Mouse (Mus musculus) CH12.LX (cell line): ENCODE data around the gene Msx3. TPM values are rescaled to one million over a fixed set of nuclear protein-coding genes. Genes with fewer than 3 reads are reported as not detected.

Experiments used
- DNase-seq: peaks from one replicate; pipeline ENCODE4 v3.0.0-alpha.2; 2013; ENCODE audit errors: extremely low read depth
- H3K27ac ChIP-seq: 2 replicates; pipeline ENCODE4 v1.5.1; 2012; ENCODE audit warnings: low read depth, mild to moderate bottlenecking, control low read depth, moderate library complexity; ENCODE audit not compliant: insufficient read depth
- H3K27me3 ChIP-seq: replicated peaks from 2 replicates; pipeline ENCODE3; 2012; ENCODE audit warnings: inconsistent platforms
- H3K36me3 ChIP-seq, 2 experiments: replicated peaks in 1 of 2; 2 replicates each; pipeline versions ENCODE3 to v1.6.1; 2012; ENCODE audit warnings: inconsistent platforms in 1 of 2, low read length in 1 of 2, mild to moderate bottlenecking in 1 of 2, mixed read lengths in 1 of 2, moderate library complexity in 1 of 2; ENCODE audit not compliant: control insufficient read depth in 1 of 2, insufficient read depth in 1 of 2
- H3K4me1 ChIP-seq, 2 experiments: 2 replicates each; pipeline ENCODE4 v1.6.1; 2012; ENCODE audit warnings: inconsistent platforms in 1 of 2, moderate library complexity in 1 of 2; ENCODE audit not compliant: insufficient read depth in 2 of 2, control insufficient read depth in 1 of 2
- H3K4me2 ChIP-seq: 2 replicates; pipeline ENCODE4 v1.6.1; 2012; ENCODE audit warnings: low read depth, mild to moderate bottlenecking, control low read depth; ENCODE audit not compliant: poor library complexity, insufficient read depth, severe bottlenecking
- H3K4me3 ChIP-seq, 3 experiments: fragments of 150-350 bp in 1 of 3; sonication (generic) in 1 of 3; replicated peaks in 1 of 3; 2 replicates each; pipeline versions ENCODE3 to v1.5.1; 2011 to 2012; ENCODE audit warnings: low read depth in 2 of 3, low read length in 2 of 3, mild to moderate bottlenecking in 2 of 3, moderate library complexity in 2 of 3, control low read depth in 1 of 3, improper control_type of control experiment in 1 of 3, inconsistent platforms in 1 of 3, mixed read lengths in 1 of 3; ENCODE audit not compliant: poor library complexity in 1 of 3
- H3K79me2 ChIP-seq: replicated peaks from 2 replicates; pipeline ENCODE4 v1.6.1; 2012; ENCODE audit warnings: mild to moderate bottlenecking, moderate library complexity; ENCODE audit not compliant: control insufficient read depth, poor library complexity, insufficient read depth, severe bottlenecking; ENCODE audit errors: extremely low read depth
- H3K9ac ChIP-seq: 2 replicates; pipeline ENCODE4 v1.6.1; 2012; ENCODE audit warnings: low read depth, mild to moderate bottlenecking, control low read depth, moderate library complexity; ENCODE audit not compliant: insufficient read depth
- H3K9me3 ChIP-seq: replicated peaks from 2 replicates; pipeline ENCODE3; 2012; ENCODE audit warnings: low read length, inconsistent platforms, mixed read lengths
- BHLHE40 ChIP-seq: IDR thresholded peaks from 2 replicates; pipeline ENCODE4 v1.6.1; 2011; ENCODE audit warnings: mild to moderate bottlenecking, low read depth, low read length, improper control_type of control experiment
- CHD1 ChIP-seq: IDR thresholded peaks from 2 replicates; pipeline ENCODE4 v1.6.1; 2012; ENCODE audit warnings: low read depth, low read length, improper control_type of control experiment, inconsistent platforms
- CTCF ChIP-seq, 2 experiments: IDR thresholded peaks in 1 of 2; conservative IDR thresholded peaks in 1 of 2; 2 replicates each; pipeline ENCODE4 v1.5.1; 2011 to 2012; ENCODE audit warnings: low read depth in 2 of 2, low read length in 2 of 2, improper control_type of control experiment in 1 of 2, inconsistent platforms in 1 of 2, mild to moderate bottlenecking in 1 of 2, moderate library complexity in 1 of 2
- EP300 ChIP-seq: IDR thresholded peaks from 2 replicates; pipeline ENCODE4 v1.6.1; 2011; ENCODE audit warnings: low read length, improper control_type of control experiment
- GABPA ChIP-seq: IDR thresholded peaks from 2 replicates; pipeline ENCODE4 v1.6.1; 2012; ENCODE audit warnings: low read depth, low read length, improper control_type of control experiment, inconsistent platforms; ENCODE audit not compliant: insufficient replicate concordance
- JUND ChIP-seq: conservative IDR thresholded peaks from 2 replicates; pipeline ENCODE4 v1.6.1; 2011; ENCODE audit warnings: low read depth, low read length, improper control_type of control experiment
- KAT2A ChIP-seq: IDR thresholded peaks from 2 replicates; pipeline ENCODE4 v1.6.1; 2012; ENCODE audit warnings: low read length, improper control_type of control experiment, inconsistent platforms; ENCODE audit not compliant: insufficient replicate concordance
- MAX ChIP-seq: IDR thresholded peaks from 2 replicates; pipeline ENCODE4 v1.6.1; 2011; ENCODE audit warnings: low read length, improper control_type of control experiment
- MAZ ChIP-seq: IDR thresholded peaks from 2 replicates; pipeline ENCODE4 v1.6.1; 2012; ENCODE audit warnings: low read depth, mild to moderate bottlenecking, inconsistent platforms, low read length, improper control_type of control experiment, moderate library complexity
- MXI1 ChIP-seq: IDR thresholded peaks from 2 replicates; pipeline ENCODE4 v1.6.1; 2011; ENCODE audit warnings: mild to moderate bottlenecking, low read depth, low read length, improper control_type of control experiment
- MYC ChIP-seq: IDR thresholded peaks from 2 replicates; pipeline ENCODE4 v1.6.1; 2011; ENCODE audit warnings: low read depth, mild to moderate bottlenecking, improper control_type of control experiment, low read length
- NELFE ChIP-seq: IDR thresholded peaks from 2 replicates; pipeline ENCODE4 v1.6.1; 2011; ENCODE audit warnings: low read depth, low read length, improper control_type of control experiment
- PAX5 ChIP-seq: IDR thresholded peaks from 2 replicates; pipeline ENCODE4 v1.6.1; 2012; ENCODE audit warnings: low read length, inconsistent platforms, mixed read lengths
- POLR2AphosphoS2 ChIP-seq: IDR thresholded peaks from 2 replicates; pipeline ENCODE4 v1.6.1; 2011; ENCODE audit warnings: low read depth, low read length, improper control_type of control experiment
- RCOR1 ChIP-seq: conservative IDR thresholded peaks from 2 replicates; pipeline ENCODE4 v1.6.1; 2012; ENCODE audit warnings: low read depth, mild to moderate bottlenecking, inconsistent platforms, low read length, improper control_type of control experiment
- SIN3A ChIP-seq: IDR thresholded peaks from 2 replicates; pipeline ENCODE4 v1.6.1; 2012; ENCODE audit warnings: low read length, improper control_type of control experiment, inconsistent platforms
- TBP ChIP-seq: conservative IDR thresholded peaks from 2 replicates; pipeline ENCODE4 v1.6.1; 2011; ENCODE audit warnings: low read depth, low read length, improper control_type of control experiment
- USF2 ChIP-seq: conservative IDR thresholded peaks from 2 replicates; pipeline ENCODE4 v1.6.1; 2011; ENCODE audit warnings: low read depth, low read length, improper control_type of control experiment
- ZC3H11A ChIP-seq: IDR thresholded peaks from 2 replicates; pipeline ENCODE4 v1.6.1; 2012; ENCODE audit warnings: low read depth, mild to moderate bottlenecking, inconsistent platforms, low read length, improper control_type of control experiment
- ZNF384 ChIP-seq: IDR thresholded peaks from 2 replicates; pipeline ENCODE4 v1.6.1; 2012; ENCODE audit warnings: low read depth, low read length, improper control_type of control experiment, inconsistent platforms
- dilution Hi-C: fragments of 300-500 bp; cut with MboI; formaldehyde crosslinking; loops from 2 replicates; pipeline ENCODE4 v1.14.3; 2020; ENCODE audit warnings: low sequenced_read_pairs; ENCODE audit not compliant: extremely low pct_unique_long_range_greater_than_20kb, extremely low pct_ligation_motif_present
- in situ Hi-C: fragments of 300-500 bp; cut with MboI; formaldehyde crosslinking; loops from 3 replicates; pipeline ENCODE4 v1.14.3; 2019; ENCODE audit warnings: low sequenced_read_pairs, low pct_ligation_motif_present, low pct_unique_long_range_greater_than_20kb, mixed read lengths
- polyA plus RNA-seq: library from polyadenylated mRNA; unstranded; fragments of >175 nt; gene quantifications from 2 replicates; pipeline ENCODE4 v1.2.1, GENCODE M21; 2012; ENCODE audit warnings: low read depth; ENCODE audit not compliant: insufficient read length
- total RNA-seq, 2 experiments: library from RNA; depleted of rRNA; stranded (reverse); fragments of 300-350 nt in 1 of 2; fragments of >200 nt in 1 of 2; gene quantifications; 2 replicates each; pipeline ENCODE4 v1.2.3; 2012 to 2014

Msx3 gene
- total and polyA plus RNA-seq, 3 experiments = not detected

GRCm38 (mm10) chr7:140057413-140058407 lies 8.8 kb upstream of the Msx3 start:
- TF ChIP-seq ZNF384 = no peak
- TF ChIP-seq PAX5 = no peak
- TF ChIP-seq TBP = no peak
- TF ChIP-seq EP300 = no peak
- no peak for TF ChIP-seq MAX
- no peak for TF ChIP-seq ZC3H11A
- no peak for TF ChIP-seq MYC
- no peak for TF ChIP-seq MXI1
- no peak for TF ChIP-seq KAT2A
- no peak for TF ChIP-seq SIN3A
- no peak for TF ChIP-seq POLR2AphosphoS2
- TF ChIP-seq NELFE = no peak
- TF ChIP-seq RCOR1 = no peak
- no peak for TF ChIP-seq USF2
- no peak for TF ChIP-seq CHD1
- no peak for TF ChIP-seq JUND
- no peak for TF ChIP-seq BHLHE40
- no peak for TF ChIP-seq CTCF (conservative IDR thresholded peaks at IDR 0.05 in 1 of 2, IDR thresholded peaks at IDR 0.05 in 1 of 2; ENCODE audit: low read depth in 2 of 2, low read length in 2 of 2)
- TF ChIP-seq, all 38 proteins: peak for 0
- no peak for DNase-seq
- Histone ChIP-seq H3K4me2 (no peak overlapping the region), H3K36me3 (no peaks in the 10 kb centered on the region), H3K9me3 (peaks cover 9% of the 10 kb centered on the region), H3K79me2 (no peaks in the 10 kb centered on the region), H3K4me1 (peaks cover 6 to 14% of the 10 kb centered on the region in 2 experiments; a peak in 3 of 4 replicates), H3K9ac (no peak overlapping the region), H3K4me3 (no peak overlapping the region), H3K27me3 (peaks cover 15% of the 10 kb centered on the region), H3K27ac (no peak overlapping the region)
- in situ Hi-C loops (no loop called here), dilution Hi-C loops (no loop called here)

DNA sequence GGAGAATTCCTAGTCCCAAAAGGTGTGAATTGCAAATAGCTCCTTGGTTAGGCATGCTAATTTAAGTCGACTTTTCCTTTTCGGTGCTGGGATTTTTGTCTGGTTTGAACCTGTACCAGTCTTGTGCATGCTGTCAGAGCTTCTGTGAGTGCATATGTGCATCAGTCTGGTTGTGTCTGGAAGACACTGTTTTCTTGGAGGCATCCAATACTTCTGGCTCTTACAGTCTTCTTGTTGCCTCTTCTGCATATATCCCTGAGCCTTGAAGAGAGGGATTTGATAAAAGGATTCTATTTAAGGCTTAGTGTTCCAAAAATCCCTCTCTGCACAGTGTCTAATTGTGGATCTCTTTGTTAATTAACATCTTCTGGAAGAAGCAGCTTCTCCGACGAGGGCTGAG lies 5.2 kb upstream of the Msx3 start:
- no peaks in the 10 kb centered on the region for H3K79me2 ChIP-seq
- no peak for DNase-seq
- dilution Hi-C loops = no loop called here
- TF ChIP-seq MAZ = no peak
- TF ChIP-seq GABPA = no peak
- no peak overlapping the region for H3K27ac ChIP-seq
- in situ Hi-C loops = no loop called here
- no peaks in the 10 kb centered on the region for H3K36me3 ChIP-seq
- peaks cover 43% of the 10 kb centered on the region for H3K27me3 ChIP-seq
- H3K9ac ChIP-seq = no peak overlapping the region
- no peak overlapping the region for H3K4me2 ChIP-seq
- H3K4me3 ChIP-seq = no peak overlapping the region
- H3K4me1 ChIP-seq = peaks cover 6 to 10% of the 10 kb centered on the region in 2 experiments; a peak in 3 of 4 replicates
- H3K9me3 ChIP-seq = peaks cover 9% of the 10 kb centered on the region
